Mouse (Mus musculus): Measurements from ENCODE around the gene Plcb4.

The Plcb4 gene

DNA sequence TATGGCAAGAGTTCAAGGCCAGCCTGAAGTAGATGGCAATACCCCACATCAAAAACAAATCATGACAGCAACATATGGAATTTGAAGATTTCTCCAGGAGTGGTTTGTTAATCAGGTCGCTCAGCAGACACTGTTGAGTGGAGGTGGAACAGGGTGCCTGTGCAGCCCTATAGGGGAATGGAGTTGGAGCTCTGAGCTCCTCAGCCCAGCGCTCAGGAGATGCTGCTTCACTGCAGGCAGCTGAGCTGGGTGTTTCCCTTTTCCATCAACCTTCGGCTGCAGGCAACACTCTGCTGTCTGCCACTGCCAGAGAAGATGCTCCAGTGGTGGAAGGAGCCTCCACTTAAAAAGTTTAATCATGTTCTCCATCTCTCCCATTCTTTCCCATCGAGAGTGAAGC lies 149.5 kb downstream of the Plcb4 start:
- no peak for DNase-seq (ENCODE audit: low spot score in 2 of 2)

- DNase-seq (ENCODE audit: low spot score in 2 of 2) = peak in 1 of 2 experiments; percentile 40
Measured at GRCm38 (mm10) chr2:135810841-135811240, 152.0 kb downstream of the Plcb4 start.

DNA sequence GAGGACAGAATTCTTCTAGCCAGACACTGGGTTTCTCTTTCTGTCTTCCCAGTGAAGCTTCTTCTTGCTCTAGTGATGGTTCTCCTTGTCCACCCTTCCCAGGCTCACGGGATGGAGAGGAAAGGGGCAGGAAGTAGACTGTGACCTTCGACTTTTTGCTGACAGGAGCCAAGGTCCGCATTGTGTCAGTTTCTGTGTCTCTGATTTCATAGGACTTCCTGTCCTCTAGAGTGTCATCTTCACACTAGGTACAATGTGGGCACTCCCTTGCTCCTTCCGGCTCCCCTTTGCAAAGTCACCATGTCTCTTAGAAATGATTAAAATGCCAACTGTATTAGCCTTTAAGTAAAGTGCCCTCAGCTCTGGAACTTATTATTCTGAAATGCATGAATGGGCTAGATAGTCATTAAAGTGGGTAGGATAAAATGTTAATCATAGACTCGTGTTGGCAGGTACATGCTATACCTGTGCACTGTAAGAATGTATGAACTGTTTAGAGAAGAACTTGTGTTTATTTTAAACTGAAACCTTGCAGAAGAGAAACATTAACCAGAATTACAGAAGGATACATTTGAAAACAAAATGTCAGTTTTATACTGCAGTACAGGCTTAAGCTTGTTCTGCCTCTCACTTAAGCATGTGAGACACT lies 152.8 kb downstream of the Plcb4 start:
- no peak for DNase-seq (ENCODE audit: low spot score in 2 of 2)

DNA sequence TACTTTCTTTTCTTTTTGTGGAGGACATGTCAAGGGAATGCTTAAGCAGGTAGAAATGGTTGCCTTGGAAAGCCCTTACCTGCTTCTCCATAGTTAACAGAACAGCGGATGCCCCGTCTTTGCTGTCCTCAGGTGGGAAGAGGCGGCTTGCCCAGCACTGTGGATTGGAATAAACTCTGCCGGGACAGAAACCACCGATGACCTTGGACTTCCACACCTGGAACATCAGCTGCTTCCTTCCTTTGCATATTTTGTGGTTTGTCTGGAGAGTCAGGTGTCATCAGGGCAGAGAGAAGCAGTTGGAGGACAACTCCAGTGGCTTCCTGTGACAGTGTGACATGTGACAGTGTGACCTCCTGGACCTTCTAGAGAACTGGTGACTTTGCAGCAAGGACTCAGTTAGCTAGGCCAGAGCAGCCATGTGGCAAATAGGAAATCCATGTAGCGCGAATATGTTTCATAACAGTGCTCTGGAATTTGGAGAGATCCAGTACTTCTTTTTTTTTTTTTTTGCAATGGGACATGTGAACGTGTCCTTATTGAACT lies 154.0 kb downstream of the Plcb4 start:
- peak in 1 of 2 experiments; percentile 19 for DNase-seq (ENCODE audit: low spot score in 2 of 2)

GRCm38 (mm10) chr2:135820691-135821090 lies 161.9 kb downstream of the Plcb4 start:
- DNase-seq (ENCODE audit: low spot score in 2 of 2) = no peak

GRCm38 (mm10) chr2:135823690-135824089 lies 164.9 kb downstream of the Plcb4 start:
- no peak for DNase-seq (ENCODE audit: low spot score in 2 of 2)

- DNase-seq (ENCODE audit: low spot score in 2 of 2) = no peak
Measured at GRCm38 (mm10) chr2:135824757-135825156, 165.9 kb downstream of the Plcb4 start.

GRCm38 (mm10) chr2:135825645-135826044 lies 166.8 kb downstream of the Plcb4 start:
- DNase-seq (ENCODE audit: low spot score in 2 of 2) = no peak

DNA sequence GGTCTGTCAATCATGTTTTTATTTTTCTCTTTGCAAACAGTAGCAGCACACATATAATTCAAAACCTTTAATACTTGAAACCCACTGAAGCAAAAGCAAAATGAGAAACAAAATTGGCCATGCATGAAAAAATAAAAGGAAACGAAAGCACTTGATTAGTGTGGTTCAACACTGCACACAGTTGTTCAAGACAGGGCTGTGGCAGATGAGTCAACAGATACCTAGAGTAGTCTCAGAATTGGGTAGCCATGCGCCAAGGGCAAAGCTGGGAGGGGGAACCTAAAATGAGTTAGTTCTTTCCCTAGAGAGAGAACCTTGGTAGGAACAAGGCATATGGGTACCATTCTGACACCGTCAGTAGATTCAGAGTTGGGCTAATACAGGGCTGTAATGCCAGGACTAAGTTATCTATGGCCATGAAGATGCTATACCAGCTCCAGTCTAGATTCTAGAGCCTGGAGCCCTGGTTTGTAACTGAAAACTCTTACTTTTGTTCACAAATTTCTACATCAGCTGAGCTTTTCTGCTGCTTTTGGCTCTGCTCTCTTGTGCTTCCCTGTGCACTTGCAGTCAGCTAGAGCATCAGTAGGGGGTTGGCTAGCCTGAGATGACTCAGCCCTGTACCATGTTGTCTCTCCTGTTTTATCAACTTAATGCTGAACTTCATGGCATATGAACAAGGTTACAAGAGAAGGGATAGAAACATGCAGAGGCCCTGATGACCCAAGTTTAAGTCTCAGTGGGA lies 168.0 kb downstream of the Plcb4 start:
- no peak for DNase-seq (ENCODE audit: low spot score in 2 of 2)

DNA sequence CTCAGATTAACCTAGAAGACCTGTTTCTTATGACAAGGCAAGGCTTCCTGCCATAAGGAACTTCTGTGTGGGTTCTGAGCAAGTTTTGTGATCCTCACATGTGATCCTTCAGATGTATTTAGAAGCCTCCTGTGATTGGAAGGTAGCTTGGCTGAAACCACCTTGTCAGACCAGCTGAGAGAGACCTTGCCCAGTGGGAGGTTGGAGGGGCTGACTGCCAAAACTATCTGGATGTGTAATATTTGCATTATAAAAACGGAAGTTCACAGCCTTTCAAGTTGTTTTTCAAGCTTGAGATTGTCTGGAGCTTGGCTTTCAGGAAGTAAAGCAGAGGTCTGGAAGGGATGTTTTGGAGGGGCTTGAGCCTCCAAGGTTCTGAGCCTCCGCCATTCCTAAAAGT lies 169.6 kb downstream of the Plcb4 start:
- DNase-seq (ENCODE audit: low spot score in 2 of 2) = no peak

DNA sequence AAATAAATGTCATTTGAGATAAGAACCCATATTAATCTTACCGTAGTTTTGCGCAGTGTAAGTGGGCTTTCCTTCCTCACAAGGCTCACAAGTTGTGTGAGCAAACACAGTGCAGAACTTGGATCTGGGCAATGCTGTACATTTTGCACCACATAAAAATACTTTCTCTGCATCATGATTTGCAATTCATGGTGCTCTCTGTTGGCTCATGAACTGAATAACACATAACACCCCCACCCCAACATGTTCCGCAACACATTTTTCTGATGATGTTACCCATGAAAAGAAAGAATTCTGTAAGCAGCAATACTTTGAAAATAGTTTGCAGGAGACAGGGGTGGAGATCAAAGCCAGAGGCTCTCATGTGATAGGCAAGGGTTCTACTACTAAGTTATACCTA lies 174.9 kb downstream of the Plcb4 start:
- no peak for DNase-seq (ENCODE audit: low spot score in 2 of 2)

GRCm38 (mm10) chr2:135834435-135834834 lies 175.6 kb downstream of the Plcb4 start:
- DNase-seq (ENCODE audit: low spot score in 2 of 2) = no peak

DNA sequence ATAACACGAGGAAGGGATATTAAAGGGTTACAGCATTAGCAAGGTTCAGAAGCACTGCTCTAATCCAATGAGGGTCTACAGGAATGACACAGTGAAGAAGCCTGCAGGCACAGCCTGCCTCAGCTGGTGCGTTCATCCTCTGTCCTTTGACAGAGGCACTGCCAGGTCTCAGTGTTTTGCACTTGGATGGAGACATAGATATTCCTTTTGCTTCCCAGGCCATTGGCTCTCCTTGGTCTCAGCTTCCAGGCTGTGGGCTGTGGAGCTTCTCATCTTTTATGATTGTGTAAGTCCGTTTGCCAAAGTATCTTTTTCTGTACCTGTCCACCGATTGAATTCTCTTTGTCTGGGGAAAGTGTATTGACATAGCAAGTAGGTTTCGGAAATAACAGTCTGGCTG lies 177.1 kb downstream of the Plcb4 start:
- DNase-seq (ENCODE audit: low spot score in 2 of 2) = no peak

DNA sequence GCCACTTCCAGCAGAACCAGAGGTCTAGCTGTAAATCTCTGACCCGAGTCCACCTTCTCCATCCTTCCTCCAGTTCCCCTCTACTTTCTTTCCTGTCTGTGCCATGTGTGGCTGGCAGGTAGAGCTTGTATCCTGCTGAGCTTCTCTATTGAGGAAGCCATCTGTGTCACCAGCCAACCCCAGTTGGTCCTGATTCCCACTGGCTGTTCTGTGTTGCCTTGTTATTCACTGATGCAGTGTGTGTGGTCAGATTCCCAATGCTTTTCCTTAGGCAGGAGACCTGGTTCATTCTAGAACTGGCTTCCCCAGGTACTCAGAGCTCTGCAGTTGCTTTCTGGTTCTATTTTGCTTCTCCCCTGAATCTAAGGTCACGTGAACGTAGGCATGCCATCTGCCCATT lies 177.6 kb downstream of the Plcb4 start:
- no peak for DNase-seq (ENCODE audit: low spot score in 2 of 2)

- DNase-seq (ENCODE audit: low spot score in 2 of 2) = no peak
Measured at GRCm38 (mm10) chr2:135837730-135838129, 178.9 kb downstream of the Plcb4 start.

GRCm38 (mm10) chr2:135838135-135838534 lies 179.3 kb downstream of the Plcb4 start:
- DNase-seq (ENCODE audit: low spot score in 2 of 2) = no peak

GRCm38 (mm10) chr2:135838651-135839286 lies 180.0 kb downstream of the Plcb4 start:
- DNase-seq (ENCODE audit: low spot score in 2 of 2) = no peak

DNA sequence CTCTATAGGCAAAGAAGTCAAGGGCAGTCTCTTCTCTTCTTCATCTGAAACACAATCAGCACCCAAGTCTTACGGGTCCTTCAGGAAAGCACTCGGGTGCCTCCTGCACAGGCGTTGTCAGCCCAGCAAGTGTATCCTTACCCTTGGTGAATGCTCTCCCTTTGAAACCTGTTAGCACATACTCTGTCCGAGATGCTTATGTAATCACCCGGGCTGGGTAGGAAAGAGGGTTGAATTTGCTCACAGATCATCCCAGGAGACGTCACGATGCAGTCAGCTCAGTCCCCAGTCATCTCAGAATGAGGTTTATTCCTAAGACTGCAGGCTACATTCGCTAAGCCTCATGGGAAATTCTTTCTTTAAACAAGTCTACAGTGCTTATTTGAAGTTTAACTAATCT lies 184.9 kb downstream of the Plcb4 start:
- DNase-seq (ENCODE audit: low spot score in 2 of 2) = no peak

- DNase-seq (ENCODE audit: low spot score in 2 of 2) = no peak
Measured at GRCm38 (mm10) chr2:135846903-135847302, 188.1 kb downstream of the Plcb4 start.

DNA sequence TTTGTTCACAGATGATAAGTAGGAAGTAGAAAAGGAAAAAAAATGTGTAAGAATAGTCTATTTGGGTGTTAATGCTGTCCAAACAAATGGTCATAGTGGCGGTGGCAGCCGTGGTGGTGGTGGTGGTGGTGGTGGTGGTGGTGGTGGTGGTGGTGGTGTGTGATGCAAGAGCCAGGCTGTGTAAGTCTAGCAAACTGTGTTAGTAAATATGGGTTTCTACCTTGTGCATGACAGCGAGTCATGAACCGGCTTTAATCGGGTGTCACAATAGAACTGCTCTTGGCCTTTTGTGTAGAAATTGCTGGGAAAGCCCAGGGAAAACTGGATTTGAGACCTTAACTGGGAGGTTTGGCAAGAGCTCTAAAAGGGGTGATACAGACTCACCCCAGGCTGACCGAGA lies 188.9 kb downstream of the Plcb4 start:
- DNase-seq (ENCODE audit: low spot score in 2 of 2) = no peak

- no peak for DNase-seq (ENCODE audit: low spot score in 2 of 2)
Measured at GRCm38 (mm10) chr2:135848169-135848568, 189.4 kb downstream of the Plcb4 start.

DNA sequence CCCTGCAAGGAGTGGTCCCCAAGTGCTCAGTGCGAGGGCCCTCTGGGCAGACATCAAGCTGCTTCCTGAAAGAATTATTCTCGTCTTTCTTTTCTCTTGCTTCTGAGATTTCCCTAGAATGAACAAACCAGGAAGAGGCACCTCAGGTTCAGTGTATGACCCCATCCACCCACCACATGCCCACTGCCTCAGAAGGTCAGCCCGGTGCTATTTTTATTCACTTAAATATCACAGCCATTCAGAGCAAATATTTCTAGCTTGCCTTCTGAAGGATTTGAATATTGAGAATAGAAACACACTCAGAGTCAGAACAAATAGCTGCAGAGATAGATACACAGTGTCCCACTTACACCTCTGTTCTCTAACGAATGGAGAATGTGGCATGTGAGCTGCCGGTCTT lies 193.2 kb downstream of the Plcb4 start:
- no peak for DNase-seq (ENCODE audit: low spot score in 2 of 2)

- no peak for DNase-seq (ENCODE audit: low spot score in 2 of 2)
Measured at GRCm38 (mm10) chr2:135853085-135853484, 194.3 kb downstream of the Plcb4 start.

All from heart, adult 9 months (tissue).